Mouse (Mus musculus): ENCODE results near the gene Jun. TPM values are rescaled to one million over a fixed set of nuclear protein-coding genes. Genes with fewer than 3 reads are reported as not detected.
A peak's percentile ranks its signal among the peaks of the same experiment; 100 is the strongest.

Jun gene
- polyA plus RNA-seq, 1 experiment from 2014 or later, result 72.2 TPM

DNA sequence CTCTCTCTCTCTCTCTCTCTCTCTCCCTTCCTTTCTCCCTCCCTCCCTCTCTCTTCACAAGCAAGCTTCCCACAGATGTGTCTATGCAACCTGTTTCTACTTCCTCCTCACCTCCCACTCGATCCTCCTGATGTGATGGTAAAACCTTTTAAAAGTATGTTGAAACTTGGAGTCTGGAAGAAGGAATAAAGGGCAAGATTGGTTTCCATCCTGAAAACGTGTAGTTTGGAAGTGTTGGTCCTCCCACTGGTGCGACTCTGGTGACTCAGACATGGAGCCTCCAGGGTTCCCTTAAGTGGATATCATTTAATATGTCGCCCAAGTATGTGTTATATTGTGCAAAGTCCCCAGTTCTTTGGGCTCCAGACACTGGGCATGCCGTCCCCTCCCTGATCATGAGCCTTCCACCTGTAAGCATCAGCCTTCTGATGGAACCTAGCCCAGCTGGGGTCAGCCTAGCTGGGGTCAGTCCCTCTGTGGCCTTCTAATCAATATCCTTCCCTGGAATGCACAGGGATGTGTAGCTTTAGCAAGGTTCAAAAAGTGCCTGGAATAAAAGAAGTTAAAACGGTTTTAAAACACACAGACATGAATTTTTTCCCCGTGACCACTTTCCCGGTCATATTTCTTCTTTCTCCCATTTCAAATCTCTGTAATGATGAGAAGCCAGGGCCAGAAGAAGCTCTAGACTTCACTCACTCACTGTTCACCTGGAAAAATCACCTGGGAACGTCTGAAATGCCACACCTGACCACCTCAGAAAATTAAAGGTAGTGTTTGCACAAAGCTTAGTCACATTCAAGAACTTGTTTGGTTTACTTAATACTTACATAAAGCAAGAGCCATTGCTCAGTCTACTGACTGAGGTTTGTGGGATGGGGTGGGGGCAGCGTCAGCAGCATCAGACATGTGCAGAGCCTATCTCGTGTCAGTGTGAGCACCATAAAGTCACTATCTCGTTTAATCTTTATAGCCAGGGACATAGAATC is 30.1 kb downstream of the Jun start:
- no peaks in the 10 kb centered on the region for H3K27me3 ChIP-seq (replicated peaks; ENCODE audit: control insufficient read depth, insufficient read depth, low read length)

DNA sequence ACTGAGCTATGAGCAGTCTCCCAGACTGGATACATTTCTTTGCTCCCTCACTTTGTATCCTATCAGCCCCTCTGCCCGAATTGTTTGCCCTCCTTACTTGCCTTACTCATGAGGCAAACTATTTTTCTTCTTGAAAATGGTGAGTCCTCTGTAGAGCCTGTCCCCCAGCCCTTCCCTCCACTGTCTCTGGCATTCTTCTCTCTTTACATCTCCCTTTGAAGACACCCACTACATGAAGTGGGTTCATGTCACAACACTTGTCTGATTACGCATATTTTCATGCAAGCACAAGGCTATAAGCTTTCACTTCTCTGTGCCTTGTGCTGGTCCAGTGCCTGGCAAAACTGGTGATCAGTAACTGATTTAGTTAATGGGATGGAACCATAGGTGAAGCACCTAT is 31.8 kb downstream of the Jun start:
- no peak overlapping the region for H3K9ac ChIP-seq (replicated peaks; ENCODE audit: low read depth, low read length)
- WGBS, result 73% methylated on average over 2 of the region's 2 CpGs

More for the DNA sequence above, 30.1 kb downstream of the Jun start:
- H3K4me1 ChIP-seq (replicated peaks; ENCODE audit: control insufficient read depth, insufficient read depth, low read length), result 0 out of 2 replicates have a peak, but pooled peaks cover 7% of the 10 kb centered on the region
- H3K9me3 ChIP-seq (ENCODE audit: control insufficient read depth, low read length), result no peaks in the 10 kb centered on the region
- 89% methylated on average over 12 of the region's 12 CpGs for WGBS
- H3K27ac ChIP-seq (ENCODE audit: low read length), result no peak overlapping the region
- ATAC-seq, result no peak
- H3K9ac ChIP-seq (replicated peaks; ENCODE audit: low read depth, low read length), result no peak overlapping the region
- H3K36me3 ChIP-seq (ENCODE audit: control insufficient read depth, insufficient read depth), result no peaks in the 10 kb centered on the region
- H3K4me3 ChIP-seq (replicated peaks; ENCODE audit: low read length), result no peak overlapping the region
- no peak overlapping the region for H3K4me2 ChIP-seq (ENCODE audit: low read length)

DNA sequence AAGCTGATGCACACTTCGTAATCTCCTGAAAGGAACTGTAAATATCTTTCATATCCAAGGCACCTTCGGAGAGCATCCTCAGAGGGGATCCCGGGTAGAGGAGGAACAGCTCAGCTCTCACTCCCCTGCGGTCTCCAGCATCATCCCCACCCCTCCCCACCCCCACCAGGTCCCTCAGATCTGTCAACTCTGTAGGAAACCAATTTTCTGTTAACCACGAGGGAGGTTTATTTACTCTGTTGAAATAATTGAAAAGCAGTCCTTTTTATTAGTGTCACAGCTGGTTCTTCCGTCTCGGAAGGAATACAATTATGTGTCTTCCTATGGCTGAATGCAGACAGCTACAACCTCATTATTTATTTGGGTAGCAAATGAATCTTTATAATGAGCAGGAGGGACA is 33.8 kb downstream of the Jun start:
- Histone ChIP-seq H3K27ac (ENCODE audit: low read length) (no peak overlapping the region), H3K4me3 (replicated peaks; ENCODE audit: low read length) (no peak overlapping the region), H3K4me2 (ENCODE audit: low read length) (no peak overlapping the region), H3K9me3 (ENCODE audit: control insufficient read depth, low read length) (no peaks in the 10 kb centered on the region), H3K27me3 (replicated peaks; ENCODE audit: control insufficient read depth, insufficient read depth, low read length) (no peaks in the 10 kb centered on the region), H3K9ac (replicated peaks; ENCODE audit: low read depth, low read length) (no peak overlapping the region), H3K4me1 (replicated peaks; ENCODE audit: control insufficient read depth, insufficient read depth, low read length) (0 out of 2 replicates have a peak, but pooled peaks cover 2% of the 10 kb centered on the region), H3K36me3 (ENCODE audit: control insufficient read depth, insufficient read depth) (no peaks in the 10 kb centered on the region)
- WGBS, result 24% methylated on average over 7 of the region's 7 CpGs
- no peak for ATAC-seq

More for the DNA sequence above, 31.8 kb downstream of the Jun start:
- Histone ChIP-seq H3K4me3 (replicated peaks; ENCODE audit: low read length) (no peak overlapping the region), H3K27me3 (replicated peaks; ENCODE audit: control insufficient read depth, insufficient read depth, low read length) (no peaks in the 10 kb centered on the region), H3K4me2 (ENCODE audit: low read length) (no peak overlapping the region), H3K4me1 (replicated peaks; ENCODE audit: control insufficient read depth, insufficient read depth, low read length) (0 out of 2 replicates have a peak, but pooled peaks cover 2% of the 10 kb centered on the region), H3K9me3 (ENCODE audit: control insufficient read depth, low read length) (no peaks in the 10 kb centered on the region), H3K27ac (ENCODE audit: low read length) (no peak overlapping the region), H3K36me3 (ENCODE audit: control insufficient read depth, insufficient read depth) (no peaks in the 10 kb centered on the region)
- no peak for ATAC-seq

DNA sequence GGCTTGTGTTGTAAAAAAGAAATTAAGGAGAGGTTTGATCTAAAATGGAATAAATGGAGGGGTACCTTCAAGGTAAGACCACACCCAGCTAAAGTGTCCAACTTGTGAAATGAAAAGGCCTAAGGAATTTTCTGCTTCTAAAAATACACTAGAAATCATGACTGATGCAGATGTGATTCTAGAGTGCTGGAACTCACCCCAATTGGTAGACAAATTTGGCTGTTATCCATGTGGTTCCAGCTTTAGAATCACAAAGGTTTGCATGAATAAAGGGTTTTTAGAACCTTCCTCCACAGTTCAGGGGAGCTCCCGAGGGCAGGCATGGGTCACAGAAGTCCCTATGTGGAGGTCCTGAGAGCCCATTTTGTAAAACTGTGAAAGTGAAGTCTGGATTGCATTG is 39.3 kb downstream of the Jun start:
- H3K4me2 ChIP-seq (ENCODE audit: low read length), result no peak overlapping the region
- H3K27me3 ChIP-seq (replicated peaks; ENCODE audit: control insufficient read depth, insufficient read depth, low read length), result no peaks in the 10 kb centered on the region
- no peaks in the 10 kb centered on the region for H3K36me3 ChIP-seq (ENCODE audit: control insufficient read depth, insufficient read depth)
- ATAC-seq, result no peak
- WGBS, result 55% methylated on average over 1 of the region's 1 CpGs
- H3K9ac ChIP-seq (replicated peaks; ENCODE audit: low read depth, low read length), result no peak overlapping the region
- H3K9me3 ChIP-seq (ENCODE audit: control insufficient read depth, low read length), result peaks cover 2% of the 10 kb centered on the region; the same call in 1 of the 2 replicates
- no peak overlapping the region for H3K27ac ChIP-seq (ENCODE audit: low read length)
- no peak overlapping the region for H3K4me3 ChIP-seq (replicated peaks; ENCODE audit: low read length)
- H3K4me1 ChIP-seq (replicated peaks; ENCODE audit: control insufficient read depth, insufficient read depth, low read length), result peaks cover 4% of the 10 kb centered on the region

DNA sequence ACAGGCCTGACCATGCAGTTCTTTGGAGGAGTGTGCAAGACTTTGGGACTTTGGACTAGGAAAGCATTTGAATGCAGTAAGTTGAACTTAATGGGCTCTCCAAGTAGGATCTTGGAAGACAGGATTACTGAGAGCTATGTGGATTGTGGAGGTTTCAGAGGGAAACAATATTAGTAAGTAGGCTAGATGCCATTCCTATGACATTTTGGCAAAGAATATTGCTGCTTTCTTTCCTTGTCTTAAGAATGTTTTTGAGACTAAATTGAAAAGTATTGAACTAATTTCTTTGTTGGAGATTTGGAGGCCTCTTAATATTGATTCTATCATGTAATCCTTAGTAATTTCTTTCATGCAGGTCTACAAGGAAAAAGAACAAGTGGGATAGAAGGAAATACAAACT is 39.8 kb downstream of the Jun start:
- no peaks in the 10 kb centered on the region for H3K27me3 ChIP-seq (replicated peaks; ENCODE audit: control insufficient read depth, insufficient read depth, low read length)
- peaks cover 2% of the 10 kb centered on the region; the same call in 1 of the 2 replicates for H3K9me3 ChIP-seq (ENCODE audit: control insufficient read depth, low read length)
- H3K4me3 ChIP-seq (replicated peaks; ENCODE audit: low read length), result no peak overlapping the region
- H3K27ac ChIP-seq (ENCODE audit: low read length), result no peak overlapping the region
- H3K36me3 ChIP-seq (ENCODE audit: control insufficient read depth, insufficient read depth), result no peaks in the 10 kb centered on the region
- H3K4me2 ChIP-seq (ENCODE audit: low read length), result no peak overlapping the region
- H3K9ac ChIP-seq (replicated peaks; ENCODE audit: low read depth, low read length), result no peak overlapping the region
- H3K4me1 ChIP-seq (replicated peaks; ENCODE audit: control insufficient read depth, insufficient read depth, low read length), result peaks cover 5% of the 10 kb centered on the region
- ATAC-seq, result no peak

DNA sequence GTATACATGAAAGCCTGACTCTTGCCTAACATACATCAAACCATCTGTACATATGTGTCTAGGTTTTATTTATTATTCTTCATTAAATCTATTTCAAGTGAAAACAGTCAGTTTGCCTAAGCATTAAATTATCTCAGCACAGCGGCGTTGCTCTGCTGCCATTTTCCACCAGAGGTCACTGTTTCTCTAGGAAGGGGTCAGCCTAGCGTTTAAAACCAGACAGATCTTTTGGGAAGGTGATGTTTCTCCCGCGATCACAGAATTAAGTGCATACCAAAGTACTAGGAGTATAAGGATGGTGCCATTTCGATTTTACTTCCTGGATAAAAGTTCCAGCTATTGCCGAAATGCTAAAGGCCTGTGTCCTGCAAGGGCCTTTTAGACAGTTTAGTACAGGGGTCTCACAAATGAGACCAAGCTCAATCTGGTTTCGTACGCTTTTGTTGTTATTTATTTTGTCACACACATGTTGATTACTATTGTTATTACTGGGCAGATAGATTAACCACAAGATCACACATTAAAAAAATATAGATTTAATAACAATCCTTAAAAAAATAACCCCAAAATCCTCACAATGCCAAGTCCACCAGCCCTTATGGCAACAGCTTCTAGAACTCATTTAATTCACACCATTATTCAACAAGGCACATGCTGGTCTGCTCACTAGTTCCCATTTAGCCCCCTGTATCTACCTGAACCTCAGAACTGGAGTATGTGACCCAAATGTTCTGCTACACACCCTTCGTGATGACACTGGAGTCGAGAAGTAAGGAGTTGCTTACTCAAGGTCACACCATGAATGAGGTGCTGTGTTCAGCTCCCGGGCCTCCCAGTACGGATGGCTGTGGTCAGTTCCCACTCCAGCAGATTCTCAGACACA is 43.6 kb downstream of the Jun start:
- peak; percentile 91 for ATAC-seq
- Histone ChIP-seq H3K36me3 (ENCODE audit: control insufficient read depth, insufficient read depth) (no peaks in the 10 kb centered on the region), H3K9me3 (ENCODE audit: control insufficient read depth, low read length) (peaks cover 2% of the 10 kb centered on the region; the same call in 1 of the 2 replicates), H3K9ac (replicated peaks; ENCODE audit: low read depth, low read length) (no peak overlapping the region), H3K4me3 (replicated peaks; ENCODE audit: low read length) (no peak overlapping the region), H3K27me3 (replicated peaks; ENCODE audit: control insufficient read depth, insufficient read depth, low read length) (no peaks in the 10 kb centered on the region), H3K4me2 (ENCODE audit: low read length) (0 out of 2 replicates have a peak overlapping the region, but pooled peaks have one; percentile 28), H3K27ac (ENCODE audit: low read length) (no peak overlapping the region), H3K4me1 (replicated peaks; ENCODE audit: control insufficient read depth, insufficient read depth, low read length) (peaks cover 5% of the 10 kb centered on the region)
- 42% methylated on average over 13 of the region's 13 CpGs for WGBS

DNA sequence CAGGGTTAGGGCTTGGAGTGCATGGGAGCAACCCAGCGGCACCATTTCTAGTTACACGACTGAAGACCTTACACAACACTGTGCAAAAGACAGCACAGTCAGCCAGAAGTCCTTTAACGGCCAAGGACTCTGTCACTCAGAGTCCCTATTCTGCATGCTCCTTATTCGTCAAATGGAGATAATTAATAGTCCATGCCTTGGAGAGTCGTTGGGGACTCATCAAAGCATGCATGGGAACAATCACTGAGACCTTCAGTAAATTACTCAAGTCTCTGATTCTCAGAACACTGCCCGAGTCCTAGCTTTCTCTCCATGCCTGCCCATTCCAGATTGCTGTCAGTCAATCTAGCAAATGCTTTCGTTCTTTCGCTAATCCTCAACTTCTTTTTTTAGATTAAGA is 44.3 kb downstream of the Jun start:
- H3K9me3 ChIP-seq (ENCODE audit: control insufficient read depth, low read length), result peaks cover 2% of the 10 kb centered on the region; the same call in 1 of the 2 replicates
- no peak overlapping the region for H3K4me2 ChIP-seq (ENCODE audit: low read length)
- no peak overlapping the region for H3K27ac ChIP-seq (ENCODE audit: low read length)
- peak; percentile 38 for ATAC-seq
- H3K4me1 ChIP-seq (replicated peaks; ENCODE audit: control insufficient read depth, insufficient read depth, low read length), result peaks cover 5% of the 10 kb centered on the region
- no peak overlapping the region for H3K9ac ChIP-seq (replicated peaks; ENCODE audit: low read depth, low read length)
- H3K4me3 ChIP-seq (replicated peaks; ENCODE audit: low read length), result no peak overlapping the region
- H3K36me3 ChIP-seq (ENCODE audit: control insufficient read depth, insufficient read depth), result no peaks in the 10 kb centered on the region
- WGBS, result 32% methylated on average over 8 of the region's 8 CpGs
- H3K27me3 ChIP-seq (replicated peaks; ENCODE audit: control insufficient read depth, insufficient read depth, low read length), result no peaks in the 10 kb centered on the region

DNA sequence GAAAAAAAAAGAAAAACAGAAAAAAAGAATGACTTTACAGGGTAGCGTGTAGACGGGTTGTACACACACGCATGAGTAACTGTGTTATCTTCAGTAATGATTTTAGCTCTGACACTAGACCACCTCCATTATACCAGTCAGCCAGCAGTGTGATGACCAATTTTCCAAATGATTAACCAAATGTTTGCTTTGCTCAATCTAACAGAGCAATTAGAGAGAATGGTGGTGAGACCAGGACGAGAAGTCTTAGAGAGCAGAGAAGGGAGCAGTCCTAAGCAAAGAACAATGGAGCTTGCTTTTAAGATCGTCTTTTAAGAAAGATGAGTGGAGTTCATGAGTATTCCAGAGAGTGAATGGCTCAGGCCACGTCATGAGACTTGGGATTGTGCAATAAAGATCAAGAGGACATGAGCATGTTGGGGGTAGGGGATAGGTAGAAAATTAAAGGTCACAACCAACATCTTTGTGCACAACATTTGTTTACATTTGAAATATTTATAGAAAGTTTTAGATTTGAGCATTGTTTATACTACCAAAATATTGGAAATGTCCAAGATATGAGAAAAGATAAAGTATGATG is 46.7 kb downstream of the Jun start:
- no peaks in the 10 kb centered on the region for H3K27me3 ChIP-seq (replicated peaks; ENCODE audit: control insufficient read depth, insufficient read depth, low read length)
- no peaks in the 10 kb centered on the region for H3K9me3 ChIP-seq (ENCODE audit: control insufficient read depth, low read length)
- no peak for ATAC-seq
- WGBS, result 50% methylated on average over 6 of the region's 6 CpGs
- H3K36me3 ChIP-seq (ENCODE audit: control insufficient read depth, insufficient read depth), result no peaks in the 10 kb centered on the region
- H3K4me1 ChIP-seq (replicated peaks; ENCODE audit: control insufficient read depth, insufficient read depth, low read length), result peaks cover 5% of the 10 kb centered on the region
- no peak overlapping the region for H3K9ac ChIP-seq (replicated peaks; ENCODE audit: low read depth, low read length)
- no peak overlapping the region for H3K4me2 ChIP-seq (ENCODE audit: low read length)
- H3K4me3 ChIP-seq (replicated peaks; ENCODE audit: low read length), result no peak overlapping the region
- no peak overlapping the region for H3K27ac ChIP-seq (ENCODE audit: low read length)

Data from forebrain, embryonic 16.5 days (tissue).